In the genomic region with DNA sequence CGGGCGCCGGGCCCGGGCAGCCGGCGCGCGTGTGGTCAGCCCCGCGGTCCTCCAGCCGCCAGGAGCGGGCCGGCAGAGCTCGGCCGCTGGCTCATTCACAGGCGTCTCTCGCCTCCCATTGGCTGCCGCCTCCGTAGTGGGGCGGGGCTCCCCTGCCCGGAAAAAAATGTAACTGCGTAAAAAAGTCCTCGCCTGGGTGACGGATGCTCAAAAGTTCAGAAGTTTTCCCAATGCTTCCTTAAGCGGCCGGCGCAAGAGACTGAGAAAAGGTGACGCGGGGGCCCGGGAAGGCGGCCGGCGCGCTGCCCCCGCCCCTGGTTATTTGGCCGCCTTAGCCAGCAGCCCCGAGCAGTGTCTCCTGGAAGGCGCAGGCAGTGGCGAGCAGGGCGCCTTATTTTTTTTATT, we compare ENCODE assay signal across 8 mouse cellular contexts. TPM values are rescaled to one million over a fixed set of nuclear protein-coding genes. Genes with fewer than 3 reads are reported as not detected.
DNase-seq lines count a peak whose midpoint lies in the region; ATAC-seq and TF ChIP-seq lines count a peak whose summit lies in the region.

A gene (plus strand): TSS at position 206 of the 405 bp plus-strand sequence.

- no peak for TF ChIP-seq CTCF in forebrain, postnatal 0 days (IDR thresholded peaks at IDR 0.05; ENCODE audit: low read depth)
- TF ChIP-seq CTCF in left cerebral cortex, adult 2 months (IDR thresholded peaks at IDR 0.05) = peak; percentile 11

- peaks cover 5% of the 10 kb centered on the region; the same call in 1 of the 2 replicates for H3K4me1 ChIP-seq in forebrain, postnatal 0 days (ENCODE audit: insufficient read depth)

- peak within 1 kb of the TSS; percentile 59 for H3K27ac ChIP-seq in forebrain, postnatal 0 days (ENCODE audit: low read depth, low read length)
- peak within 1 kb of the TSS; percentile 36 for H3K27ac ChIP-seq in left cerebral cortex, adult 2 months

- WGBS in forebrain, postnatal 0 days = under 1% methylated on average over 37 of the region's 40 CpGs

- peak; percentile 92 for DNase-seq in MN1 (ENCODE audit: low spot score)
- peak; percentile 55 for DNase-seq in brain, adult 2 months (ENCODE audit: low read depth, low spot score)
- peak; percentile 52 for DNase-seq in forebrain, postnatal 0 days
- peak; percentile 90 for DNase-seq in heart, postnatal 4 days
- DNase-seq in left cerebral cortex, adult 2 months (ENCODE audit: extremely low spot score in 1 of 2, low spot score in 2 of 2) = peak; percentile 60 to 63
- peak; percentile 85 to 88 for DNase-seq in lung, postnatal 4 days
- DNase-seq in right cerebral cortex, postnatal 4 days = peak; percentile 36
- DNase-seq in natural killer cell, adult 2 months (ENCODE audit: low spot score in 2 of 2) = no peak

- peak within 1 kb of the TSS; percentile 31 for H3K9ac ChIP-seq in forebrain, postnatal 0 days

- H3K4me3 ChIP-seq in forebrain, postnatal 0 days (ENCODE audit: low read depth, low read length) = peak within 1 kb of the TSS; percentile 34
- H3K4me3 ChIP-seq in left cerebral cortex, adult 2 months = peak within 1 kb of the TSS; percentile 44

- peaks cover 72% of the 10 kb centered on the region for H3K27me3 ChIP-seq in forebrain, postnatal 0 days (ENCODE audit: insufficient read depth, low read length)

- intact Hi-C loops in left cerebral cortex, adult 2 months (cut with DNase I) = no loop called here

- no peaks in the 10 kb centered on the region for H3K9me3 ChIP-seq in forebrain, postnatal 0 days (ENCODE audit: low read length)

- H3K4me2 ChIP-seq in forebrain, postnatal 0 days (ENCODE audit: low read depth) = peak within 1 kb of the TSS; percentile 63

- H3K36me3 ChIP-seq in forebrain, postnatal 0 days (ENCODE audit: insufficient read depth) = no peaks in the 10 kb centered on the region

- peak; percentile 57 for ATAC-seq in forebrain, postnatal 0 days

RNA-seq across cellular contexts. Expression of the gene that starts here (rescaled TPM):
- 9.4 and 15.6 TPM in 2 replicates for total RNA-seq in forebrain, postnatal 0 days (2014; rRNA removed)
- polyA plus RNA-seq in forebrain, postnatal 0 days (2015; fragmentation: Nextera tagmentation; extraction: Ambion mirVana) = 1.9 and 2.3 TPM in 2 replicates
- total RNA-seq in heart, postnatal 4 days (2021) = 10 to 100 TPM in 1 of 2 experiments, 1 to 10 TPM in 1; 8.7 to 10.1 TPM
- total RNA-seq in left cerebral cortex, adult 2 months (2021) = 1 to 10 TPM; 4.8 to 6.1 TPM

Comparison
In these comparisons a context has a peak if more than half of its experiments do, and no peak if none do; other contexts are left out.
1. DNase-seq: peak in MN1 (single experiment), brain, adult 2 months (single experiment), forebrain, postnatal 0 days (single experiment), heart, postnatal 4 days (single experiment), left cerebral cortex, adult 2 months (2 of 2), lung, postnatal 4 days (2 of 2) and right cerebral cortex, postnatal 4 days (single experiment); none in natural killer cell, adult 2 months (0 of 2).